Mouse (Mus musculus): ENCODE data around the gene Awat1.
A peak's percentile ranks its signal among the peaks of the same experiment; 100 is the strongest.

The Awat1 gene

DNA sequence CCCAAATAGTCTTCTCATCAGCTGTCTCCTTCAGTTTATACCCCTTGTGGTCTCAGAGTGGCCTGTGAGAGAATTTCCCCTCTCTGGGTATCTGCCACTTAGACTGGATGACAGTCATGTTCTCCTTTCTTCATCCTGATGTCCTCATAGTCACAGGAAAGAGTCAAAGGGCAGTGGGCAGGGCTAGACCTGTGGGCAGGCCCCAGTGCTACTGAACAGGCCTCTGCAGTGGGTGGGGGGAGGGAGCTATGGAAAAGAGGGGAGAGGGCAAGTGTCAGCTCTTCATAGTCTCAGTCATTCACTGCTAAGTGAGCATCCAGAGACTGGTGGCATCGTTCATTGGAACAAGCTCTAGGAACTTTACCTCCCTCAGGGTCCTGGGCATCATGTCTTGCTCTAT lies at the start of gene Awat1:
Gene Awat1 (plus strand): TSS at position 301 of the 400 bp plus-strand sequence.
- no peak for DNase-seq (ENCODE audit: low spot score in 2 of 2)

DNA sequence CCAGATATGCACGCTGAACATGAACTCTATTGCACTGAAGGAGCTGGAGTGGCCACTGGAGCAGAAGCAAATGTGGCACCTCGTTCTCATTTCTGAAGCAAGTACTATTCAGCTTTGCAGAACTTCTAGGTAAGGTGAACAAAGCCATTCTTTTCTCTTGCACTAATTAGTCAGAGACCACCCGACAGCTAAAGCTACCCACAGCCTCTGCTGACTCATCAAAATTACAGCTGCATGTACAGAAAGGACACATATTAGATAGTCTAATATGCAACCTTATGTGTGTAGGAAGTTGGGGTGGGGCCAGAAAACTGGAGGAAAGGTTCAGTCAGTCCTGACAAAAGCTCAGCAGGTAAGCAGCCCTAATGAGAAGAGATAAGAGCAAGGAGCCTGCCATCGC lies 47.6 kb upstream of the Awat1 start, which contains the start of gene Dgat2l6:
Gene Dgat2l6 (plus strand): TSS at position 368 of the 400 bp plus-strand sequence.
- no peak for DNase-seq (ENCODE audit: low spot score in 2 of 2)

DNA sequence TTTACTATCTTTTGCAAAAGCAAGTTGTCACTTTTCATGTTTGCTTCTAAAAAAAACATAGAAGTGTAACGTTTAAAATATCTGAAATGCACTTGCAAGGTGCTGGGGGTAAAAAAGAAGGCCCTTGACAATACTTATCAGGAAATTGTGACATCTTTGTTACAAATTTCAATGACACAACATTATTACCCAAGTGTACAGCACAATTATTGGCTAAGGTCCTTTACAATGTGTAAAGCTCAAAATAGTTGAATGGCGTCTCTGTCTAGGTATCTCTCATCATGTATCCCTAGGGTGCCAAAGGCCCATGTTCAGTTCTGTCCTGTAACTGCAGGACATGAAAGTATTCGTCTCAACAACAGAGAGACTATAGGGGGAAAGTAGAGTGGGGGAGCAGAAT lies 16.0 kb upstream of the Awat1 start:
- DNase-seq (ENCODE audit: low spot score in 2 of 2) = no peak

DNA sequence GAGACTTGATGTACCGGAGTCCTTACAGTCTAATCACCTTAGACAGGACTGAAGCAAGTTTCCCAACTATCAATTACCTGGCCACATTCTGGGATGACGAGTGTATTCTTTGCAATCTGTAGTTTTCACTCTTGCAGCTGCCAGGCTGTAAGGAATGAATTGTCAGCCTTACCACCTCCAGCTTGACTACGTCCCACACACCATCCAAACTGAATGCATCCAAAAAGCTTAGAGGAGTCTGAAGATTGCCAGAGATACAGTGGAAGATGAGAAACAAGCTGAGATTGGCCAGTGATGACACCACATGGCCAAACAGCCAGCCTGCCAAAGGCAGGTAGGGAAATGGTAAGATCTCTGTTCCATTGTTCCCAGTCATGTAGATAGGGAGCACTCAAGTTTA lies 6.4 kb upstream of the Awat1 start:
- no peak for DNase-seq (ENCODE audit: low spot score in 2 of 2)

DNA sequence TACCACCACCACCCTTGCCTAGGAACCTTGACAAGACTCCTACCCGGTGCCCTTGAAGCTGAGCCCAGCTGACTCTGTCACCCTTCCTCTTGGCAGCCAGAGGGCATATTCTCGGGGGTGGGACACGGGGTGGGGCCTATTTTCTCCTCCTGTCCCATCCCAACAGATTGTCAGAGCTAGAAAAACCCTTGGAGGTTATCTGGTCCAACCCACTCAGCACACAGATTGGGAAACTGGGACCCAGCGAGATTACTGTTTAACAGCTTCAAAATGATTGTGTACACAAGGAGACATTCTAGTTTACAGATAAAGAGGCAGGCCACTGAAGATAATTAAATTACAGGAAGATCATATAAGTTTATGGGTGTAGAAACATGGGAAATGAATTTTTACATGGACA lies 22.7 kb downstream of the Awat1 start, which contains the start of gene P2ry4:
Gene P2ry4 (minus strand): TSS at position 79 of the 400 bp plus-strand sequence.
- DNase-seq (ENCODE audit: low spot score in 2 of 2) = no peak

DNA sequence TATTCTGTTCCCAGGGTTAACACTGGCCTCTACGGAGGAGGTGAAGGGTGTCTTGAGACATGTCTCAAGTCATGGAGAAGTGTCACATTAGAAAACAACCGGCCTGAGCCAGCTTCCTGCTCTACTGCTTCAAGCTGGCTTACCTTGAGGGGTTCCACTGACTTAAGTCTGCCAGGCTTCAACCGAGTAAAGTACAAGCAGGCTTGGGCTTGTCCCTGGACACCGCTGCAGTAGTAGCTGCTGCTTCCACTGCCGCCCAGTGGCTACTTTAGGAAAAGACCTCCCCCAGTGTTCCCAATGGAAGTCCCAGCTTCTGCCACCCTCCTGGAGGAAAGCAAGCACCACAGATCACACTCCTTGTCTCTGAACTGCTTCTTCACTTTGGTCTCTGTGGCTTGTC lies 25.4 kb downstream of the Awat1 start:
- peak in 1 of 2 experiments; percentile 3 for DNase-seq (ENCODE audit: low spot score in 2 of 2)

DNA sequence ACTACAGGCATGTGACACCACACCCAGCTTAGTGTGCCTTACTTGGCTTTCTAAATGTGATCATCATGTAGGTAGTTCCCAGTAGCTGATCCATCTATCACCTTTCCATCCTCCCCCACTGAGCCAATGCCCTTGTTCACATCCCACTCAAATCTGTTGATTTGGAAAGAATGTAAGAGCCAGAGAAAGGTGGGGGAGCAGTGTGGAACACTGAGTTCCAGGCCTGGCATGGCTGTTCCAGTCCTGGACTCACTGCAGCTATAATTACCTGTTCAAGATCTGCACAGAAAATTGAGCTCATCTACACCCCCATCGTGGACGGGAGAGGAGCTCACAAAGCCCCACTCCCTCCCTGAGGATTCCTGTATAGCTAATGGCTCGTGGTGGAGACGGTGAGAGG lies 27.7 kb downstream of the Awat1 start:
- no peak for DNase-seq (ENCODE audit: low spot score in 2 of 2)

DNA sequence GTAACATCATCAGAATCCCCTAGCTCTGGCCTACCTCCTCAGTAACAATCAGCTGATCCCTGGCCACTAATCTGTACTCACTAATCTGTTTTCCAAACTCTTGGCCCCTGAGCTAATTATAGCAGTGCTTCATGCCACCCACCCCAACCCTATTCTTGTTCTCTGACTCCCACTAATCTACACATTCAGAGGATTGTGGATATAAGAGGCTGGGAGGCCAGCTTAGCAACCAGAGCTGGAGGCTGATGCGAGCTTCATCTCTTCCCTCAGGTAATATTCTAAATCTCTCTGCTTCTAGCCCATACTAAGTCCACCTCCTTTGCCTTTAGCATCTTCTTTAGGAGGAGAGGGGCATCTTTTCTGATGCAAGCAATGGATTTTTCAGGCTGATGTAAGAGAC lies 33.3 kb downstream of the Awat1 start, which contains the start of gene Arr3:
Gene Arr3 (plus strand): TSS at position 184 of the 400 bp plus-strand sequence.
- DNase-seq (ENCODE audit: low spot score in 2 of 2) = no peak

DNA sequence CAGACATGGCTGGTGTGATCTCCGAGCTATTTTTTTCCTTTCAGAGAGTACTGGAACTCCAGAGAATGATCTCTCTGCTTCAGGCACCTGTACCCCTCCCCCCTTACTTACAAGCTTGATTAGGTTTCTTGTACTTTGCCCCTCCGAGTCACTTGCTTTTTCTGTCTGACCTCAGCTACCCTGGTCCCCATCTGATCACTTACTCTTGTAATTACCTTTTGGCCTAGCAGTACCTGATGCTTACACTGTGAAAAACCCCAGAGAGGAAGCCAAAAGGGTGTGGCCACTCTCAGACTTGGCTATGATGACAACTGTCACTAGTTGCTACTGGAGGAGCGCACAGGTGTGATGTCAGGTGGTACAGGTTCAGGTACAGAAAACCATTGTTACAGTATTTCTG lies 46.4 kb downstream of the Awat1 start:
- no peak for DNase-seq (ENCODE audit: low spot score in 2 of 2)

DNA sequence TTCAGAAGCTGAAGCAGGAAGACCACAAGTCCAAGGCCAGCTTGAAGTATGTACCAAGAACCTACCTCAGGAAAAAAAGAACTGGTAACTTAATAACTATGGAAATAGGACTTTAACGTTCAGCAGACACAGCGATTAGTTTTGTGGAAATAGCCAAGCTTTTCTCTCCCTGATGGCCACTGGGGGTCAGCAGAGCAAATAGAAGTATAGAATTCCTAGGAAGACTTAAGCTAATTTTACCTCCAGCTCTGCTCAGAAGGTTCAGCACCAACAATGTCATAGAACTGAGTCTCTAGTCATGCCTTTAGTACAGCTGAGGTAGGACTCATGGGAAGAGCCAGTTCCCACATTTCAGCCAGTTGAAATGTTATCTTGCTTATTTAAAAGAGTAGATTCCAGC lies 49.3 kb downstream of the Awat1 start:
- no peak for DNase-seq (ENCODE audit: low spot score in 2 of 2)

DNA sequence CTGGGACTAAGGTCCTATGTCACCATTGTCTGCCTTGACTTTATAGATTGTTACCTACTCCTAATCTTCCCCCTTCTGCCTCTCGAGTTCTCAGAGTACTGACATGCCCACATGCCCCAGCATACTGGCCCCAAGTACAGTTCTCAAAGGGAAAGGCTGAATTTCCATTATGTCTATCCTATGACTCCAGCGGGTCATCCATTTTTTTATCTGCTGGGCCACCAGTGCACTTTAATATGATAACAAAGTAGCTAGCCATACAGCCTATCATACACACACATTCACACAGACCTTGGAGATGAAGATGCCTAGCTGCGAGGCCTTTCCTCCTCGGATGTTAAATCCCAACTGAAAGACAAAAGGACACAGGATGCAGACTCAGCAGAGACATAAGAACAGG lies 52.2 kb downstream of the Awat1 start:
- DNase-seq (ENCODE audit: low spot score in 2 of 2) = no peak

DNA sequence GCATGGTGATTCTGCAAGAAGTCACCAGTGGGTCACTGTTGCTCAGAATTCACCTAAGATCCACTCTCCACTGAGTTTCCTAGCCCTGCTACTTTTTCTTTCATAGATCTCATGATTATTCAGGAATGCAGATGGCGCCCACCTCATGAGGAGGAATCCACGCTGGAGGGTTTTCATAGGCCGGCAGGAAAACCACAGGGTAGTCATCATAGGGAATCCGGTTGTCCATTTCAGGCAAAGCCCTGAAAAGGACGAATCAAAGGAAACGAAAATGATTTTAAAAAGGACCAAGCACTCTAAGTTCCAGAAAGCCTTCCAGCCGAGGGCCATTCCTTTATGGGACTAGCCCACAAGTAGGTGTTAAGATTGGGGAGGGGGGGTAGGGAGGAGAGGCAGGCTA lies 53.1 kb downstream of the Awat1 start:
- DNase-seq (ENCODE audit: low spot score in 2 of 2) = no peak

DNA sequence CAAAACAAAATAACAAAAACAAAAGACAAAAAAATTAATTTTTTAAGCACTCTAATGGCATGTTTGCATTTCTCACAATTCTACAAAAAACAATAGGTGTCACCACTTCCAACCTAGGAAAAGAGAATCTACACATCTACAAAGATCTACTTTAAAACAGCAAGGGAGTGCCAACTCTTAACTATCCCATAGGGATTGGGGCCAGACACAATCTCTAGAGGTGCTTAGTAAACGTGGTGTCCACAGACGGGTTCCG lies 53.4 kb downstream of the Awat1 start, which contains the start of gene Kif4:
Gene Kif4 (plus strand): TSS at position 192 of the 256 bp plus-strand sequence.
- DNase-seq (ENCODE audit: low spot score in 2 of 2) = no peak

DNA sequence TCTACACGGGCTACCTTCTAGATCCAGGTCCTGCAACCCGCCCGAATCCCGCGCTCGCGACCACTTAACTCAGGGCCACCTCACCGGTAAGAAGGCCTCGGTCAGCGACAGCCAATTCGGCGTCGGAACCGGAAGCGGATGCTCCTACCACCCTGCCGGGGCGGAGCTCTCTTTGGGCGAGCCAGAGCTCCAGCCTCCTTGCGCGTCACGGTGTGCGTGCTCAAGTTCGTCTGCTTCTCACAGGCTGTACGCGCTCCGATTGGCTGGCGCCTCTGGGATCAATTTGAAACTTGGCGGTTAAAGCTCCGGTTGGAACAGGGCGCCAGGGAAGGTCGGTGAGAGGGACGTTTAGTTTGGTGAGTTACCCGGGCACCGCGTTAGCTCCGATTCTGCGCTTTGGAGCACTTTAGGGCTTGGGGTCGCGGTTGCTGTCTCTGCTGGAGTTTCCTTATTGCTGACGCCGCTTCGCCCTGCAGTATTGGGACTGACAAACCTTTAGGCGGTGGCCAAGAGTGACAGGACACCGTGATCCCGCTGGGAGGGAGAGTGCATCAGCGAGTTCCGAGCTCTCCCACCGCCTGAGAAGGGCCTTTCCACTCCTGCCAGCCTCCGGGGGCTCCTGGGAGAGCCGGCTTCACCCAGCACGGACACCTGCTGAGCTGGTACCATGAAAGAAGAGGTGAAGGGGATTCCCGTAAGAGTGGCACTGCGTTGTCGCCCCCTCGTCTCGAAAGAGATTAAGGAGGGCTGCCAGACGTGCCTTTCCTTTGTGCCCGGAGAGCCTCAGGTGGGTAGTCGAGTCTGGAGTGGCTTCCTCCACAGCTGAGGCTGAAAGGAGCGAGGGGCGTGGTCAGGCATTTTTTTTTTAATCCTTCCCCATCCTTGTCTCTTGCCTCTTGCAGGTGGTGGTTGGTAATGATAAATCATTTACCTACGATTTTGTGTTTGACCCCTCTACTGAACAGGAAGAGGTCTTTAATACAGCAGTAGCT lies 54.0 kb downstream of the Awat1 start, which contains the start of gene Pdzd11:
Gene Pdzd11 (minus strand): TSS at position 767 of the 992 bp plus-strand sequence.
- peak; percentile 46 to 82 for DNase-seq (ENCODE audit: low spot score in 2 of 2)
